Mouse (Mus musculus): ENCODE measurements around the gene Gm5737.

DNA sequence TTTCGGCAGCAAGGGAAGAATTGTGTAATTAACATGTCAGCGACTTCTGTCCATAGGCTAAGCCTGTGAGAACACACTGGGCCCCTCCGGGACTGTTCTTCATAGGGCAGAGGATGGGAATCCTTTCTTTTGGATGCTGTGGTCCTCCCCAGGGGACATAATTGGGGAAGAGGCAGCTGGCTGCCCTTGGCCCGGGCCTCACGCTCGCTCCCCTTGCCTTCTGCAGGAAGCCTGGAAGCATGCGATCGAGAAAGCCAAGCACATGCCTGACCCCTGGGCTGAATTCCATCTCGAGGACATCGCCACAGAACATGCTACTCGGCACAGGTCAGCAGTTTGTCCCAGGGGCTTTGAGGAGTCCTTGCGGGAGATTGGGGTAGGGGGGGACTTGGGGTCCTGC, 60.9 kb downstream of the Gm5737 start:
- no peak for TF ChIP-seq CTCF (conservative IDR thresholded peaks at IDR 0.05; ENCODE audit: low read length)
- TF ChIP-seq NANOG (IDR thresholded peaks at IDR 0.05; ENCODE audit: borderline replicate concordance, low read length), result no peak
